Mouse (Mus musculus) MEL (cell line): ENCODE results near the gene Pik3ip1. TPM values are rescaled to one million over a fixed set of nuclear protein-coding genes. Genes with fewer than 3 reads are reported as not detected.

ENCODE experiments used
- DNase-seq: peaks from one replicate; pipeline ENCODE4 v3.0.0; 2011; ENCODE audit warnings: low read depth, low spot score
- H3K27ac ChIP-seq: 2 replicates; pipeline ENCODE4 v1.5.1; 2012; ENCODE audit warnings: low read depth, mild to moderate bottlenecking, control low read depth, low read length, moderate library complexity; ENCODE audit not compliant: control insufficient read depth
- H3K27me3 ChIP-seq, 2 experiments: fragments of 150-350 bp in 1 of 2; sonication (generic) in 1 of 2; 2 replicates each; pipeline ENCODE4 v1.6.1; 2012; ENCODE audit warnings: low read length in 2 of 2, mild to moderate bottlenecking in 2 of 2, improper control_type of control experiment in 1 of 2, moderate library complexity in 1 of 2; ENCODE audit not compliant: insufficient read depth in 2 of 2, control insufficient read depth in 1 of 2
- H3K36me3 ChIP-seq, 2 experiments: 2 replicates each; pipeline ENCODE4 v1.6.1; 2012 to 2014; ENCODE audit warnings: low read length in 2 of 2, improper control_type of control experiment in 1 of 2, inconsistent platforms in 1 of 2, mild to moderate bottlenecking in 1 of 2; ENCODE audit not compliant: insufficient read depth in 2 of 2, control insufficient read depth in 1 of 2
- H3K4me1 ChIP-seq, 2 experiments: fragments of 150-350 bp in 1 of 2; sonication (generic) in 1 of 2; 2 replicates each; pipeline ENCODE4 v1.6.1; 2012; ENCODE audit warnings: low read length in 2 of 2, improper control_type of control experiment in 1 of 2, mild to moderate bottlenecking in 1 of 2; ENCODE audit not compliant: insufficient read depth in 2 of 2, control insufficient read depth in 1 of 2
- H3K4me3 ChIP-seq, 2 experiments: fragments of 150-350 bp in 1 of 2; sonication (generic) in 1 of 2; 2 replicates each; pipeline ENCODE4 v1.5.1; 2012; ENCODE audit warnings: low read depth in 2 of 2, low read length in 2 of 2, mild to moderate bottlenecking in 2 of 2, moderate library complexity in 2 of 2, control low read depth in 1 of 2, improper control_type of control experiment in 1 of 2; ENCODE audit not compliant: control insufficient read depth in 1 of 2, insufficient read depth in 1 of 2
- H3K79me2 ChIP-seq: 2 replicates; pipeline ENCODE4 v1.6.1; 2012; ENCODE audit warnings: mild to moderate bottlenecking, low read length, moderate library complexity; ENCODE audit not compliant: control insufficient read depth, poor library complexity, insufficient read depth
- H3K9ac ChIP-seq: 2 replicates; pipeline ENCODE4 v1.6.1; 2012; ENCODE audit warnings: low read depth, mild to moderate bottlenecking, control low read depth, low read length, moderate library complexity; ENCODE audit not compliant: control insufficient read depth, poor library complexity, severe bottlenecking
- H3K9me3 ChIP-seq: fragments of 150-350 bp; sonication (generic); replicated peaks from 2 replicates; pipeline ENCODE4 v1.6.1; 2012; ENCODE audit warnings: mild to moderate bottlenecking, low read length, improper control_type of control experiment, moderate library complexity; ENCODE audit not compliant: insufficient read depth
- BHLHE40 ChIP-seq: IDR thresholded peaks from 2 replicates; pipeline ENCODE4 v1.6.1; 2012; ENCODE audit warnings: low read depth, mild to moderate bottlenecking, inconsistent platforms, low read length, improper control_type of control experiment, borderline replicate concordance
- CHD1 ChIP-seq: IDR thresholded peaks from 2 replicates; pipeline ENCODE4 v1.6.1; 2012; ENCODE audit warnings: low read depth, mild to moderate bottlenecking, inconsistent platforms, low read length, improper control_type of control experiment
- CHD2 ChIP-seq: IDR thresholded peaks from 2 replicates; pipeline ENCODE4 v1.6.1; 2011; ENCODE audit warnings: low read length, improper control_type of control experiment
- E2F4 ChIP-seq: IDR thresholded peaks from 2 replicates; pipeline ENCODE4 v1.6.1; 2011; ENCODE audit warnings: low read depth, low read length, improper control_type of control experiment, borderline replicate concordance
- ELF1 ChIP-seq: IDR thresholded peaks from 2 replicates; pipeline ENCODE4 v1.6.1; 2014; ENCODE audit warnings: low read depth, mild to moderate bottlenecking, inconsistent platforms, low read length, improper control_type of control experiment, moderate library complexity
- HCFC1 ChIP-seq: IDR thresholded peaks from 2 replicates; pipeline ENCODE4 v1.6.1; 2012; ENCODE audit warnings: low read depth, mild to moderate bottlenecking, inconsistent platforms, low read length, improper control_type of control experiment, moderate library complexity
- KAT2A ChIP-seq: conservative IDR thresholded peaks from 2 replicates; pipeline ENCODE4 v1.6.1; 2012; ENCODE audit warnings: low read depth, low read length, improper control_type of control experiment, inconsistent platforms
- MAFK ChIP-seq: IDR thresholded peaks from 2 replicates; pipeline ENCODE4 v1.6.1; 2011; ENCODE audit warnings: low read depth, mild to moderate bottlenecking, low read length, improper control_type of control experiment, borderline replicate concordance
- MXI1 ChIP-seq: IDR thresholded peaks from 2 replicates; pipeline ENCODE4 v1.6.1; 2011; ENCODE audit warnings: mild to moderate bottlenecking, low read depth, low read length, improper control_type of control experiment
- MYB ChIP-seq: IDR thresholded peaks from 2 replicates; pipeline ENCODE4 v1.6.1; 2011; ENCODE audit warnings: mild to moderate bottlenecking, low read depth, low read length, improper control_type of control experiment
- NELFE ChIP-seq: IDR thresholded peaks from 2 replicates; pipeline ENCODE4 v1.6.1; 2011; ENCODE audit warnings: low read depth, low read length, improper control_type of control experiment
- POLR2A ChIP-seq, 2 experiments: IDR thresholded peaks; 2 replicates each; pipeline ENCODE4 v1.6.1; 2011 to 2012; ENCODE audit warnings: low read length in 2 of 2, mild to moderate bottlenecking in 2 of 2, control low read depth in 1 of 2, improper control_type of control experiment in 1 of 2, low read depth in 1 of 2, moderate library complexity in 1 of 2; ENCODE audit not compliant: control insufficient read depth in 1 of 2, insufficient read depth in 1 of 2, poor library complexity in 1 of 2
- POLR2AphosphoS2 ChIP-seq: IDR thresholded peaks from 2 replicates; pipeline ENCODE4 v1.6.1; 2011; ENCODE audit warnings: low read length, improper control_type of control experiment
- RAD21 ChIP-seq: IDR thresholded peaks from 2 replicates; pipeline ENCODE4 v1.6.1; 2011; ENCODE audit warnings: mild to moderate bottlenecking, low read depth, low read length, improper control_type of control experiment
- TAL1 ChIP-seq: IDR thresholded peaks from 2 replicates; pipeline ENCODE4 v1.6.1; 2012; ENCODE audit warnings: mild to moderate bottlenecking, inconsistent platforms, low read length, moderate library complexity, mixed read lengths
- TCF12 ChIP-seq: IDR thresholded peaks from 2 replicates; pipeline ENCODE4 v1.6.1; 2014; ENCODE audit warnings: low read depth, mild to moderate bottlenecking, inconsistent platforms, low read length, improper control_type of control experiment, moderate library complexity
- ZMIZ1 ChIP-seq: IDR thresholded peaks from 2 replicates; pipeline ENCODE4 v1.6.1; 2012; ENCODE audit warnings: low read depth, mild to moderate bottlenecking, inconsistent platforms, low read length, improper control_type of control experiment, moderate library complexity
- ZNF384 ChIP-seq: IDR thresholded peaks from 2 replicates; pipeline ENCODE4 v1.6.1; 2012; ENCODE audit warnings: low read depth, mild to moderate bottlenecking, inconsistent platforms, low read length, improper control_type of control experiment
- polyA plus RNA-seq, 2 experiments: library from polyadenylated mRNA; stranded (reverse) in 1 of 2; unstranded in 1 of 2; fragments of >175 nt in 1 of 2; fragments of >200 nt in 1 of 2; gene quantifications; 2 replicates each; pipeline versions ENCODE4 v1.2.1 to v1.2.4; 2012; ENCODE audit warnings: low replicate concordance in 2 of 2, low read depth in 1 of 2; ENCODE audit not compliant: insufficient read length in 2 of 2, insufficient read depth in 1 of 2, missing spikeins in 1 of 2
- total RNA-seq: library from RNA; depleted of rRNA; stranded (reverse); fragments of 300-350 nt; gene quantifications from 2 replicates; pipeline ENCODE4 v1.2.3, GENCODE M21; 2012

The Pik3ip1 gene
- total and polyA plus RNA-seq, 3 experiments, result 1.7 to 2.7 TPM; not detected in 1

DNA sequence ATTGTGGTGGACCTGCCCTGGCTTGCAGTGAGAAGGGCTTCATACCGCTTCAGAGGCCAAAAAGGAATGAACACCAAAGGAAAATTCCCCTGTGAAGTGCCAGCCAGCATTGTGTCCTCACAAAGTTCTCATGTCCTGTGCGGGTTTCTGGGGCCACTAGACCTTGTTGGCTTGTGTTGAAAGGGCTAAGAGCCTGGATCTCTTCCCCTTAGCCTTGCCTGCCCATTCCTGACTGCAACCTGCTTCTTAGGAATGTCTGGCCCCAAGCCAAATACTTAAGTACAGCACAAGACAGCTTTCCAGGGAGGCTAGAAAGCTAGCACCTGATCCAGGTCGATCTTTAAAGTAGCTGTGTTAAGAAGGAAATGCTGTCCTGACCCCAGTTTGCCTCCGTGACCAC is 27.4 kb upstream of the Pik3ip1 start:
- H3K36me3 ChIP-seq, result peaks cover 0 to 49% of the 10 kb centered on the region in 2 experiments; a peak in 2 of 4 replicates
- H3K9me3 ChIP-seq, result no peaks in the 10 kb centered on the region
- H3K4me3 ChIP-seq, result no peak overlapping the region
- H3K79me2 ChIP-seq, result no peaks in the 10 kb centered on the region; the same call in 1 of the 2 replicates
- H3K27ac ChIP-seq, result no peak overlapping the region
- H3K9ac ChIP-seq, result no peak overlapping the region
- H3K27me3 ChIP-seq, result no peaks in the 10 kb centered on the region
- no peaks in the 10 kb centered on the region for H3K4me1 ChIP-seq
- TF ChIP-seq ZNF384, result no peak
- no peak for TF ChIP-seq KAT2A
- TF ChIP-seq NELFE, result no peak
- no peak for TF ChIP-seq TAL1
- TF ChIP-seq POLR2AphosphoS2, result no peak
- no peak for TF ChIP-seq CHD1
- no peak for TF ChIP-seq CHD2
- no peak for TF ChIP-seq RAD21
- no peak for TF ChIP-seq MAFK
- no peak for TF ChIP-seq MXI1
- TF ChIP-seq ZMIZ1, result no peak
- no peak for TF ChIP-seq E2F4
- TF ChIP-seq MYB, result no peak
- TF ChIP-seq HCFC1, result no peak
- TF ChIP-seq ELF1, result no peak
- no peak for TF ChIP-seq BHLHE40
- DNase-seq, result no peak

DNA sequence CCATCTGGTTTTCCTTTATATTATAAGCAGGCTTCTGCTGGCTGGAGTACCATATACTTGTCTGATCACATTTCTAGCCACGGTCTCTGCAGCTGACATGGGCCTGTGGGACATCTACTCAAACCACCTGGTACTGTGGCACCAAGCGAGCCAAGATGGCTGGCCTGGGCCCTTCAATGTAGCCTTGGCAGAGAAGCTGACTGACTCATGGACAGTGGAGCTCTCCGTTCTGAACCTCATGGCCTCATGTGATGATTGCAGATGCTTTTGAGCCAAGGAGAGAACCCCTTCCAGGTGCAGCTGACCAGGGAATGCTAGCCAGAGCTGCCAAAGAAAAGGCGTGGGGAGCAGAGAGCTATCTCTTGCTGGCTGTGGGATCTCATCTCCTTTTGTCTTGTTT is 24.4 kb upstream of the Pik3ip1 start:
- TF ChIP-seq TCF12 (no peak), KAT2A (no peak), POLR2A (IDR thresholded peaks at IDR 0.05; ENCODE audit: control insufficient read depth in 1 of 2, insufficient read depth in 1 of 2, low read depth in 1 of 2, low read length in 2 of 2, poor library complexity in 1 of 2) (no peak), MAFK (no peak)
- H3K9me3 ChIP-seq, result no peaks in the 10 kb centered on the region

More for the DNA sequence above, 24.4 kb upstream of the Pik3ip1 start:
- Histone ChIP-seq H3K4me1 (peaks cover 7 to 15% of the 10 kb centered on the region in 2 experiments), H3K27me3 (no peaks in the 10 kb centered on the region), H3K9ac (no peak overlapping the region), H3K36me3 (peaks cover 14 to 36% of the 10 kb centered on the region in 2 experiments), H3K27ac (no peak overlapping the region), H3K4me3 (no peak overlapping the region), H3K79me2 (no peaks in the 10 kb centered on the region; the same call in 1 of the 2 replicates)
- no peak for DNase-seq
